Mouse (Mus musculus) CH12.LX (cell line): ENCODE results near the gene Zmynd10. TPM values are rescaled to one million over a fixed set of nuclear protein-coding genes. Genes with fewer than 3 reads are reported as not detected.

Experiments
- DNase-seq: peaks from one replicate; pipeline ENCODE4 v3.0.0-alpha.2; 2013; ENCODE audit errors: extremely low read depth
- H3K27ac ChIP-seq: 2 replicates; pipeline ENCODE4 v1.5.1; 2012; ENCODE audit warnings: low read depth, mild to moderate bottlenecking, control low read depth, moderate library complexity; ENCODE audit not compliant: insufficient read depth
- H3K27me3 ChIP-seq: replicated peaks from 2 replicates; pipeline ENCODE3; 2012; ENCODE audit warnings: inconsistent platforms
- H3K36me3 ChIP-seq, 2 experiments: replicated peaks in 1 of 2; 2 replicates each; pipeline versions ENCODE3 to v1.6.1; 2012; ENCODE audit warnings: inconsistent platforms in 1 of 2, low read length in 1 of 2, mild to moderate bottlenecking in 1 of 2, mixed read lengths in 1 of 2, moderate library complexity in 1 of 2; ENCODE audit not compliant: control insufficient read depth in 1 of 2, insufficient read depth in 1 of 2
- H3K4me1 ChIP-seq, 2 experiments: 2 replicates each; pipeline ENCODE4 v1.6.1; 2012; ENCODE audit warnings: inconsistent platforms in 1 of 2, moderate library complexity in 1 of 2; ENCODE audit not compliant: insufficient read depth in 2 of 2, control insufficient read depth in 1 of 2
- H3K4me2 ChIP-seq: 2 replicates; pipeline ENCODE4 v1.6.1; 2012; ENCODE audit warnings: low read depth, mild to moderate bottlenecking, control low read depth; ENCODE audit not compliant: poor library complexity, insufficient read depth, severe bottlenecking
- H3K4me3 ChIP-seq, 3 experiments: fragments of 150-350 bp in 1 of 3; sonication (generic) in 1 of 3; replicated peaks in 1 of 3; 2 replicates each; pipeline versions ENCODE3 to v1.5.1; 2011 to 2012; ENCODE audit warnings: low read depth in 2 of 3, low read length in 2 of 3, mild to moderate bottlenecking in 2 of 3, moderate library complexity in 2 of 3, control low read depth in 1 of 3, improper control_type of control experiment in 1 of 3, inconsistent platforms in 1 of 3, mixed read lengths in 1 of 3; ENCODE audit not compliant: poor library complexity in 1 of 3
- H3K79me2 ChIP-seq: replicated peaks from 2 replicates; pipeline ENCODE4 v1.6.1; 2012; ENCODE audit warnings: mild to moderate bottlenecking, moderate library complexity; ENCODE audit not compliant: control insufficient read depth, poor library complexity, insufficient read depth, severe bottlenecking; ENCODE audit errors: extremely low read depth
- H3K9ac ChIP-seq: 2 replicates; pipeline ENCODE4 v1.6.1; 2012; ENCODE audit warnings: low read depth, mild to moderate bottlenecking, control low read depth, moderate library complexity; ENCODE audit not compliant: insufficient read depth
- H3K9me3 ChIP-seq: replicated peaks from 2 replicates; pipeline ENCODE3; 2012; ENCODE audit warnings: low read length, inconsistent platforms, mixed read lengths
- CHD1 ChIP-seq: IDR thresholded peaks from 2 replicates; pipeline ENCODE4 v1.6.1; 2012; ENCODE audit warnings: low read depth, low read length, improper control_type of control experiment, inconsistent platforms
- E2F4 ChIP-seq: IDR thresholded peaks from 2 replicates; pipeline ENCODE4 v1.6.1; 2011; ENCODE audit warnings: low read depth, low read length, improper control_type of control experiment; ENCODE audit not compliant: insufficient replicate concordance
- ELF1 ChIP-seq: IDR thresholded peaks from 2 replicates; pipeline ENCODE4 v1.6.1; 2014; ENCODE audit warnings: low read depth, mild to moderate bottlenecking, inconsistent platforms, low read length, improper control_type of control experiment
- ETS1 ChIP-seq: conservative IDR thresholded peaks from 2 replicates; pipeline ENCODE4 v1.6.1; 2012; ENCODE audit warnings: low read depth, mild to moderate bottlenecking, inconsistent platforms, low read length, improper control_type of control experiment, moderate library complexity
- JUND ChIP-seq: conservative IDR thresholded peaks from 2 replicates; pipeline ENCODE4 v1.6.1; 2011; ENCODE audit warnings: low read depth, low read length, improper control_type of control experiment
- KAT2A ChIP-seq: IDR thresholded peaks from 2 replicates; pipeline ENCODE4 v1.6.1; 2012; ENCODE audit warnings: low read length, improper control_type of control experiment, inconsistent platforms; ENCODE audit not compliant: insufficient replicate concordance
- MAFK ChIP-seq: IDR thresholded peaks from 2 replicates; pipeline ENCODE4 v1.6.1; 2011; ENCODE audit warnings: low read length, improper control_type of control experiment; ENCODE audit not compliant: insufficient replicate concordance
- MAZ ChIP-seq: IDR thresholded peaks from 2 replicates; pipeline ENCODE4 v1.6.1; 2012; ENCODE audit warnings: low read depth, mild to moderate bottlenecking, inconsistent platforms, low read length, improper control_type of control experiment, moderate library complexity
- MEF2A ChIP-seq: IDR thresholded peaks from 2 replicates; pipeline ENCODE4 v1.6.1; 2014; ENCODE audit warnings: low read depth, mild to moderate bottlenecking, inconsistent platforms, low read length, improper control_type of control experiment, borderline replicate concordance
- MXI1 ChIP-seq: IDR thresholded peaks from 2 replicates; pipeline ENCODE4 v1.6.1; 2011; ENCODE audit warnings: mild to moderate bottlenecking, low read depth, low read length, improper control_type of control experiment
- MYC ChIP-seq: IDR thresholded peaks from 2 replicates; pipeline ENCODE4 v1.6.1; 2011; ENCODE audit warnings: low read depth, mild to moderate bottlenecking, improper control_type of control experiment, low read length
- RAD21 ChIP-seq: IDR thresholded peaks from 2 replicates; pipeline ENCODE4 v1.6.1; 2011; ENCODE audit warnings: low read depth, mild to moderate bottlenecking, low read length, improper control_type of control experiment, moderate library complexity
- SMC3 ChIP-seq: IDR thresholded peaks from 2 replicates; pipeline ENCODE4 v1.6.1; 2011; ENCODE audit warnings: low read depth, low read length, improper control_type of control experiment
- TCF12 ChIP-seq: IDR thresholded peaks from 2 replicates; pipeline ENCODE4 v1.6.1; 2014; ENCODE audit warnings: low read depth, mild to moderate bottlenecking, inconsistent platforms, low read length, improper control_type of control experiment
- UBTF ChIP-seq: IDR thresholded peaks from 2 replicates; pipeline ENCODE4 v1.6.1; 2012; ENCODE audit warnings: low read depth, mild to moderate bottlenecking, inconsistent platforms, low read length, improper control_type of control experiment, moderate library complexity
- USF2 ChIP-seq: conservative IDR thresholded peaks from 2 replicates; pipeline ENCODE4 v1.6.1; 2011; ENCODE audit warnings: low read depth, low read length, improper control_type of control experiment
- ZC3H11A ChIP-seq: IDR thresholded peaks from 2 replicates; pipeline ENCODE4 v1.6.1; 2012; ENCODE audit warnings: low read depth, mild to moderate bottlenecking, inconsistent platforms, low read length, improper control_type of control experiment
- ZKSCAN1 ChIP-seq: IDR thresholded peaks from 2 replicates; pipeline ENCODE4 v1.6.1; 2012; ENCODE audit warnings: low read depth, inconsistent platforms, low read length, improper control_type of control experiment, borderline replicate concordance
- dilution Hi-C: fragments of 300-500 bp; cut with MboI; formaldehyde crosslinking; loops from 2 replicates; pipeline ENCODE4 v1.14.3; 2020; ENCODE audit warnings: low sequenced_read_pairs; ENCODE audit not compliant: extremely low pct_unique_long_range_greater_than_20kb, extremely low pct_ligation_motif_present
- in situ Hi-C: fragments of 300-500 bp; cut with MboI; formaldehyde crosslinking; loops from 3 replicates; pipeline ENCODE4 v1.14.3; 2019; ENCODE audit warnings: low sequenced_read_pairs, low pct_ligation_motif_present, low pct_unique_long_range_greater_than_20kb, mixed read lengths
- polyA plus RNA-seq: library from polyadenylated mRNA; unstranded; fragments of >175 nt; gene quantifications from 2 replicates; pipeline ENCODE4 v1.2.1, GENCODE M21; 2012; ENCODE audit warnings: low read depth; ENCODE audit not compliant: insufficient read length
- total RNA-seq, 2 experiments: library from RNA; depleted of rRNA; stranded (reverse); fragments of 300-350 nt in 1 of 2; fragments of >200 nt in 1 of 2; gene quantifications; 2 replicates each; pipeline ENCODE4 v1.2.3; 2012 to 2014

Gene Zmynd10
- total and polyA plus RNA-seq, 3 experiments, result 0.34 to 0.63 TPM; not detected in 1

GRCm38 (mm10) chr9:107538711-107539110 is 8.4 kb upstream of the Zmynd10 start:
- Histone ChIP-seq H3K79me2 (peaks cover 36% of the 10 kb centered on the region), H3K4me3 (no peak overlapping the region), H3K27ac (no peak overlapping the region), H3K4me2 (no peak overlapping the region), H3K9ac (no peak overlapping the region), H3K36me3 (peaks cover 33 to 50% of the 10 kb centered on the region in 2 experiments), H3K27me3 (no peaks in the 10 kb centered on the region), H3K9me3 (no peaks in the 10 kb centered on the region), H3K4me1 (peaks cover 9 to 40% of the 10 kb centered on the region in 2 experiments)
- DNase-seq, result no peak
- TF ChIP-seq UBTF (no peak), MYC (no peak), ETS1 (no peak), USF2 (no peak), SMC3 (no peak), MAFK (no peak), KAT2A (no peak)
- dilution Hi-C loops, result no loop called here
- in situ Hi-C loops, result no loop called here

DNA sequence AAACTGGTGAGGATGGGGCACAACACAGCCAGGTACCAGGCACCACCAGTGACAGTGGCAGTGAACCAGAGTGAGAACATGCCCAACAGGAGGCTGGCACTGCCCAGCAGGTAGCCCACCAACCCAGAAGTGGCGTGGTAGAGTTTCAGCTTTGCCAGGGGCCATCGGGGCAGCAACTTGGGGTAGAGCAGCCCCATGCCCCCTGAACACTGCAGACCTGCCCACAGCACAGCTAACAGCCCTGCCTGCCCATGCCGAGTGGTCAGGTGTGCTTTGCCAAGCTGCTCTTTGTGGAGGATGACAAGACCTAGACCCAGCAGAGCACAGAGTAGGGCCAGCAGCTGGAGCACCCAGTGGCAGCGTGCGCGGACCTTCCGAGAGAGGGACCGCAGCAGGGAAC is 7.2 kb upstream of the Zmynd10 start:
- dilution Hi-C loops, result no loop called here
- H3K4me1 ChIP-seq, result peaks cover 9 to 40% of the 10 kb centered on the region in 2 experiments
- TF ChIP-seq ELF1 (no peak), MEF2A (no peak), MXI1 (no peak), USF2 (no peak), ZC3H11A (no peak), E2F4 (no peak), MAFK (no peak), MAZ (no peak), SMC3 (no peak), ZKSCAN1 (no peak), JUND (no peak), RAD21 (no peak), TCF12 (no peak), CHD1 (no peak)
- TF ChIP-seq, all 38 proteins: peak for 0
- Histone ChIP-seq H3K79me2 (peaks cover 26% of the 10 kb centered on the region), H3K9ac (no peak overlapping the region), H3K27ac (no peak overlapping the region), H3K36me3 (peaks cover 43 to 61% of the 10 kb centered on the region in 2 experiments), H3K9me3 (no peaks in the 10 kb centered on the region), H3K27me3 (no peaks in the 10 kb centered on the region), H3K4me2 (no peak overlapping the region), H3K4me3 (no peak overlapping the region)
- in situ Hi-C loops, result no loop called here
- DNase-seq, result no peak
